Mouse (Mus musculus) liver, embryonic 11.5 days (tissue): ENCODE measurements around the gene Anks1. TPM values are rescaled to one million over a fixed set of nuclear protein-coding genes. Genes with fewer than 3 reads are reported as not detected.
A peak's percentile ranks its signal among the peaks of the same experiment; 100 is the strongest.

Source experiments
- ATAC-seq: fragments of 200-750 bp; cut with Nextera tagmentation; replicated peaks from 2 replicates; pipeline ENCODE4 v1.8.0; 2017; ENCODE audit warnings: moderate number of reproducible peaks, mild to moderate bottlenecking, moderate TSS enrichment, moderate library complexity; ENCODE audit not compliant: low FRiP score
- DNase-seq: peaks from one replicate; pipeline ENCODE4 v3.0.0-alpha.2; 2017; ENCODE audit warnings: low spot score
- H3K27ac ChIP-seq: fragments of 300-500 bp; sonication (generic); 2 replicates; pipeline ENCODE4 v1.5.1; 2014; ENCODE audit warnings: mild to moderate bottlenecking, low read depth, low read length, control low read depth
- H3K27me3 ChIP-seq: fragments of 300-500 bp; sonication (generic); replicated peaks from 2 replicates; pipeline ENCODE4 v1.6.1; 2014; ENCODE audit warnings: low read length, mixed read lengths; ENCODE audit not compliant: control insufficient read depth, insufficient read depth
- H3K36me3 ChIP-seq: fragments of 300-500 bp; sonication (generic); 2 replicates; pipeline ENCODE4 v1.6.1; 2014; ENCODE audit warnings: mild to moderate bottlenecking, low read length, moderate library complexity, mixed read lengths; ENCODE audit not compliant: control insufficient read depth, insufficient read depth
- H3K4me1 ChIP-seq: fragments of 300-500 bp; sonication (generic); replicated peaks from 2 replicates; pipeline ENCODE4 v1.6.1; 2014; ENCODE audit warnings: low read length, mixed read lengths; ENCODE audit not compliant: control insufficient read depth, insufficient read depth
- H3K4me2 ChIP-seq: fragments of 300-500 bp; sonication (generic); 2 replicates; pipeline ENCODE4 v1.6.1; 2014; ENCODE audit warnings: mild to moderate bottlenecking, control low read depth, moderate library complexity
- H3K4me3 ChIP-seq: fragments of 300-500 bp; sonication (generic); 2 replicates; pipeline ENCODE4 v1.5.1; 2014; ENCODE audit warnings: low read depth, low read length, control low read depth
- H3K9ac ChIP-seq: fragments of 300-500 bp; sonication (generic); 2 replicates; pipeline ENCODE4 v1.6.1; 2014; ENCODE audit warnings: low read depth, low read length, control low read depth
- H3K9me3 ChIP-seq: fragments of 300-500 bp; sonication (generic); 2 replicates; pipeline ENCODE4 v1.6.1; 2016; ENCODE audit warnings: low read length, inconsistent platforms, mixed read lengths; ENCODE audit not compliant: control insufficient read depth
- WGBS: fragments of 180-500 bp; shearing (Covaris S2); extraction: QIAGEN DNeasy Blood & Tissue Kit; methylation state at CpG from one replicate; pipeline ENCODE4 v1.1.7; 2014; 5-methylcytosine and 5-hydroxymethylcytosine counted together
- polyA plus RNA-seq: library from polyadenylated mRNA; unstranded; fragments of >200 nt; fragmentation: Nextera tagmentation; extraction: Ambion mirVana; gene quantifications from 2 replicates; pipeline ENCODE4 v1.2.1, GENCODE M21; 2014

The Anks1 gene
- polyA plus RNA-seq, 1 experiment from 2014 or later, result 8.9 TPM

- H3K27ac ChIP-seq, result no peak overlapping the region
- no peak overlapping the region for H3K4me3 ChIP-seq
- no peak for ATAC-seq
- no peaks in the 10 kb centered on the region for H3K27me3 ChIP-seq
- H3K36me3 ChIP-seq, result peaks cover 3% of the 10 kb centered on the region; the same call in 1 of the 2 replicates
- H3K4me1 ChIP-seq, result no peaks in the 10 kb centered on the region
- WGBS, result 89% methylated on average over 7 of the region's 7 CpGs
- no peak overlapping the region for H3K9ac ChIP-seq
- no peak overlapping the region for H3K4me2 ChIP-seq
- DNase-seq, result no peak
- no peaks in the 10 kb centered on the region for H3K9me3 ChIP-seq
Measured at GRCm38 (mm10) chr17:28062710-28063109, 153.6 kb downstream of the Anks1 start.

- H3K4me2 ChIP-seq, result no peak overlapping the region
- no peak overlapping the region for H3K9ac ChIP-seq
- ATAC-seq (no peak), DNase-seq (no peak)
- no peaks in the 10 kb centered on the region for H3K27me3 ChIP-seq
- peaks cover 3% of the 10 kb centered on the region; the same call in 1 of the 2 replicates for H3K36me3 ChIP-seq
- H3K9me3 ChIP-seq, result no peaks in the 10 kb centered on the region
- H3K4me3 ChIP-seq, result no peak overlapping the region
- no peaks in the 10 kb centered on the region for H3K4me1 ChIP-seq
- WGBS, result 67% methylated on average over 6 of the region's 6 CpGs
- no peak overlapping the region for H3K27ac ChIP-seq
Measured at GRCm38 (mm10) chr17:28063163-28063562, 154.1 kb downstream of the Anks1 start.

- ATAC-seq (no peak), DNase-seq (no peak)
- H3K4me1 ChIP-seq, result no peaks in the 10 kb centered on the region
- H3K4me2 ChIP-seq, result no peak overlapping the region
- 80% methylated on average over 4 of the region's 4 CpGs for WGBS
- no peak overlapping the region for H3K9ac ChIP-seq
- no peaks in the 10 kb centered on the region for H3K9me3 ChIP-seq
- H3K27me3 ChIP-seq, result no peaks in the 10 kb centered on the region
- no peaks in the 10 kb centered on the region; the same call in 1 of the 2 replicates for H3K36me3 ChIP-seq
- H3K27ac ChIP-seq, result no peak overlapping the region
- H3K4me3 ChIP-seq, result no peak overlapping the region
Measured at GRCm38 (mm10) chr17:28067303-28067702, 158.2 kb downstream of the Anks1 start.

GRCm38 (mm10) chr17:28069446-28069845 lies 160.3 kb downstream of the Anks1 start:
- WGBS, result 16% methylated on average over 12 of the region's 12 CpGs
- H3K4me2 ChIP-seq, result no peak overlapping the region
- H3K4me3 ChIP-seq, result no peak overlapping the region
- H3K27ac ChIP-seq, result no peak overlapping the region
- H3K4me1 ChIP-seq, result no peaks in the 10 kb centered on the region
- H3K9me3 ChIP-seq, result no peaks in the 10 kb centered on the region
- DNase-seq (no peak), ATAC-seq (no peak)
- no peaks in the 10 kb centered on the region for H3K36me3 ChIP-seq
- H3K27me3 ChIP-seq, result no peaks in the 10 kb centered on the region
- H3K9ac ChIP-seq, result no peak overlapping the region

- no peak overlapping the region for H3K4me2 ChIP-seq
- H3K27me3 ChIP-seq, result no peaks in the 10 kb centered on the region
- DNase-seq, result no peak
- H3K4me3 ChIP-seq, result no peak overlapping the region
- H3K27ac ChIP-seq, result no peak overlapping the region
- no peaks in the 10 kb centered on the region for H3K9me3 ChIP-seq
- no peak overlapping the region for H3K9ac ChIP-seq
- H3K4me1 ChIP-seq, result no peaks in the 10 kb centered on the region
- WGBS, result 92% methylated on average over 13 of the region's 13 CpGs
- no peaks in the 10 kb centered on the region for H3K36me3 ChIP-seq
- ATAC-seq, result no peak
Measured at GRCm38 (mm10) chr17:28070256-28070655, 161.2 kb downstream of the Anks1 start.

- H3K36me3 ChIP-seq, result no peaks in the 10 kb centered on the region
- WGBS, result 61% methylated on average over 2 of the region's 2 CpGs
- H3K4me3 ChIP-seq, result no peak overlapping the region
- no peak overlapping the region for H3K4me2 ChIP-seq
- no peak overlapping the region for H3K9ac ChIP-seq
- ATAC-seq (no peak), DNase-seq (no peak)
- no peak overlapping the region for H3K27ac ChIP-seq
- H3K27me3 ChIP-seq, result no peaks in the 10 kb centered on the region
- no peaks in the 10 kb centered on the region for H3K9me3 ChIP-seq
- no peaks in the 10 kb centered on the region for H3K4me1 ChIP-seq
Measured at GRCm38 (mm10) chr17:28072730-28073129, 163.6 kb downstream of the Anks1 start.

GRCm38 (mm10) chr17:28074486-28074885 lies 165.4 kb downstream of the Anks1 start:
- Histone ChIP-seq H3K9ac (no peak overlapping the region), H3K36me3 (no peaks in the 10 kb centered on the region), H3K4me1 (0 out of 2 replicates have a peak, but pooled peaks cover 2% of the 10 kb centered on the region), H3K4me2 (no peak overlapping the region), H3K27ac (no peak overlapping the region), H3K9me3 (no peaks in the 10 kb centered on the region), H3K27me3 (no peaks in the 10 kb centered on the region), H3K4me3 (no peak overlapping the region)
- DNase-seq (no peak), ATAC-seq (no peak)
- 64% methylated on average over 7 of the region's 7 CpGs for WGBS

- no peaks in the 10 kb centered on the region for H3K27me3 ChIP-seq
- WGBS, result 61% methylated on average over 9 of the region's 9 CpGs
- H3K9me3 ChIP-seq, result no peaks in the 10 kb centered on the region
- no peak overlapping the region for H3K27ac ChIP-seq
- H3K4me1 ChIP-seq, result peaks cover 7% of the 10 kb centered on the region; the same call in 1 of the 2 replicates
- ATAC-seq (no peak), DNase-seq (no peak)
- H3K36me3 ChIP-seq, result no peaks in the 10 kb centered on the region
- no peak overlapping the region for H3K4me2 ChIP-seq
- no peak overlapping the region for H3K9ac ChIP-seq
- no peak overlapping the region for H3K4me3 ChIP-seq
Measured at GRCm38 (mm10) chr17:28078028-28078427, 168.9 kb downstream of the Anks1 start.

GRCm38 (mm10) chr17:28079618-28080017 lies 170.5 kb downstream of the Anks1 start:
- Histone ChIP-seq H3K27ac (no peak overlapping the region), H3K36me3 (no peaks in the 10 kb centered on the region), H3K4me1 (peaks cover 7% of the 10 kb centered on the region; the same call in 1 of the 2 replicates), H3K4me2 (peak overlapping the region; percentile 100), H3K9ac (peak overlapping the region; percentile 62), H3K4me3 (peak overlapping the region; percentile 59), H3K27me3 (no peaks in the 10 kb centered on the region), H3K9me3 (no peaks in the 10 kb centered on the region)
- DNase-seq, result peak; percentile 85
- under 1% methylated on average over 23 of the region's 25 CpGs for WGBS
- ATAC-seq, result peak; percentile 49
